Mouse (Mus musculus) large intestine, adult 2 months (tissue): ENCODE data around the gene Polr2l. TPM values are rescaled to one million over a fixed set of nuclear protein-coding genes. Genes with fewer than 3 reads are reported as not detected.

Experiments
- polyA plus RNA-seq: library from polyadenylated mRNA; depleted of rRNA; stranded (reverse); fragments of >200 nt; gene quantifications from 2 replicates; pipeline ENCODE4 v1.2.3, GENCODE M21; 2012; rRNA removed

Polr2l gene
- polyA plus RNA-seq, 1 experiment = 43.9 TPM

Other genes with a start within 250 kb of the Polr2l start
- gene Phrf1, start 246.3 kb downstream of the Polr2l start, polyA plus RNA-seq = 23.1 and 24.7 TPM in 2 replicates
- 159 and 210 TPM in 2 replicates for gene Irf7, start 208.7 kb downstream of the Polr2l start, polyA plus RNA-seq
- 611 and 677 TPM in 2 replicates for gene Cdhr5, start 198.3 kb downstream of the Polr2l start, polyA plus RNA-seq
- gene Sct, start 196.0 kb downstream of the Polr2l start, polyA plus RNA-seq = 226 and 321 TPM in 2 replicates
- 0.08 and 0.21 TPM in 2 replicates for gene Drd4, start 183.1 kb downstream of the Polr2l start, polyA plus RNA-seq
- gene Deaf1, start 147.4 kb downstream of the Polr2l start, polyA plus RNA-seq = 17.5 and 19.9 TPM in 2 replicates
- gene Tmem80, start 147.4 kb downstream of the Polr2l start, polyA plus RNA-seq = 33.3 and 37.2 TPM in 2 replicates
- gene Eps8l2, start 136.3 kb downstream of the Polr2l start, polyA plus RNA-seq = 314 and 414 TPM in 2 replicates
- gene Taldo1, start 82.9 kb downstream of the Polr2l start, polyA plus RNA-seq = 554 and 560 TPM in 2 replicates
- gene Gatd1, start 61.0 kb downstream of the Polr2l start, polyA plus RNA-seq = 54.0 and 56.7 TPM in 2 replicates
- 2.0 and 2.9 TPM in 2 replicates for gene Cend1, start 45.6 kb downstream of the Polr2l start, polyA plus RNA-seq
- gene Slc25a22, start 37.2 kb downstream of the Polr2l start, polyA plus RNA-seq = 214 and 297 TPM in 2 replicates
- 13.0 and 17.0 TPM in 2 replicates for gene Pidd1, start 31.1 kb downstream of the Polr2l start, polyA plus RNA-seq
- 642 and 693 TPM in 2 replicates for gene Rplp2, start 27.8 kb downstream of the Polr2l start, polyA plus RNA-seq
- 185 and 198 TPM in 2 replicates for gene Pnpla2, start 19.9 kb downstream of the Polr2l start, polyA plus RNA-seq
- 38.6 and 41.4 TPM in 2 replicates for gene Cracr2b, start 14.0 kb downstream of the Polr2l start, polyA plus RNA-seq
- gene Cd151, start 7.7 kb downstream of the Polr2l start, polyA plus RNA-seq = 255 and 294 TPM in 2 replicates
- gene Tspan4, start 108 bp upstream of the Polr2l start, polyA plus RNA-seq = 19.5 and 21.6 TPM in 2 replicates
- 31.5 and 37.0 TPM in 2 replicates for gene Chid1, start 64.7 kb upstream of the Polr2l start, polyA plus RNA-seq
- 66.6 and 81.1 TPM in 2 replicates for gene Ap2a2, start 87.0 kb upstream of the Polr2l start, polyA plus RNA-seq
- gene Muc6, start 180.2 kb upstream of the Polr2l start, polyA plus RNA-seq = 0.05 and 0.12 TPM in 2 replicates
- gene Muc2, start 215.2 kb upstream of the Polr2l start, polyA plus RNA-seq = 2,371 and 2,442 TPM in 2 replicates